Mouse (Mus musculus) ES-E14 (cell line): ENCODE results near the gene Arhgap44. TPM values are rescaled to one million over a fixed set of nuclear protein-coding genes. Genes with fewer than 3 reads are reported as not detected.

Experiments used
- DNase-seq: peaks from one replicate; pipeline ENCODE4 v3.0.0-alpha.2; 2013; ENCODE audit warnings: low read depth, low spot score
- H3K27ac ChIP-seq: 2 replicates; pipeline ENCODE4 v1.5.1; 2012; ENCODE audit warnings: low read depth, mild to moderate bottlenecking, low read length, moderate library complexity, mixed read lengths; ENCODE audit not compliant: poor library complexity, insufficient read depth, severe bottlenecking
- H3K36me3 ChIP-seq: 2 replicates; pipeline ENCODE4 v1.6.1; 2012; ENCODE audit warnings: mild to moderate bottlenecking, low read length, moderate library complexity, mixed read lengths; ENCODE audit not compliant: control insufficient read depth, poor library complexity, insufficient read depth, severe bottlenecking
- H3K4me1 ChIP-seq, 2 experiments: fragments of 150-350 bp in 1 of 2; sonication (generic) in 1 of 2; 2 replicates each; pipeline ENCODE4 v1.6.1; 2012; ENCODE audit warnings: low read length in 2 of 2, mild to moderate bottlenecking in 1 of 2, mixed read lengths in 1 of 2; ENCODE audit not compliant: control insufficient read depth in 2 of 2, insufficient read depth in 2 of 2, poor library complexity in 1 of 2
- H3K4me3 ChIP-seq, 2 experiments: fragments of 150-350 bp in 1 of 2; sonication (generic) in 1 of 2; 2 replicates each; pipeline ENCODE4 v1.5.1; 2012; ENCODE audit warnings: low read length in 2 of 2, low read depth in 1 of 2, mild to moderate bottlenecking in 1 of 2, mixed read lengths in 1 of 2; ENCODE audit not compliant: insufficient read depth in 1 of 2, poor library complexity in 1 of 2, severe bottlenecking in 1 of 2
- H3K9ac ChIP-seq: 2 replicates; pipeline ENCODE4 v1.6.1; 2012; ENCODE audit warnings: low read depth, mild to moderate bottlenecking, low read length, mixed read lengths; ENCODE audit not compliant: poor library complexity, insufficient read depth, severe bottlenecking
- H3K9me3 ChIP-seq: fragments of 150-350 bp; sonication (generic); 2 replicates; pipeline ENCODE4 v1.6.1; 2012; ENCODE audit warnings: low read depth, mild to moderate bottlenecking, low read length; ENCODE audit not compliant: control insufficient read depth, insufficient read depth
- CHD2 ChIP-seq: IDR thresholded peaks from 2 replicates; pipeline ENCODE4 v1.6.1; 2014; ENCODE audit warnings: mild to moderate bottlenecking, low read depth, low read length, inconsistent platforms
- HCFC1 ChIP-seq: IDR thresholded peaks from 2 replicates; pipeline ENCODE4 v1.6.1; 2012; ENCODE audit warnings: low read length, inconsistent platforms, borderline replicate concordance; ENCODE audit not compliant: insufficient read depth
- MAFK ChIP-seq: IDR thresholded peaks from 2 replicates; pipeline ENCODE4 v1.6.1; 2014; ENCODE audit warnings: mild to moderate bottlenecking, low read depth, low read length, inconsistent platforms; ENCODE audit not compliant: insufficient read depth
- ZC3H11A ChIP-seq: IDR thresholded peaks from 2 replicates; pipeline ENCODE4 v1.6.1; 2012; ENCODE audit warnings: low read depth, mild to moderate bottlenecking, inconsistent platforms, low read length, borderline replicate concordance
- ZNF384 ChIP-seq: IDR thresholded peaks from 2 replicates; pipeline ENCODE4 v1.6.1; 2012; ENCODE audit warnings: low read depth, low read length, inconsistent platforms
- in situ Hi-C, 2 experiments: fragments of 600-800 bp; cut with MboI; formaldehyde crosslinking; loops; one replicate each; pipeline ENCODE4 v1.15.1; 2025; ENCODE audit warnings: low sequenced_read_pairs in 2 of 2, inconsistent platforms in 1 of 2; ENCODE audit not compliant: unreplicated experiment in 2 of 2
- total RNA-seq: library from RNA; depleted of rRNA; stranded (reverse); fragments of 300-350 nt; gene quantifications from 2 replicates; pipeline ENCODE4 v1.2.3, GENCODE M21; 2012

Gene Arhgap44
- total RNA-seq, 1 experiment: 8.8 TPM

DNA sequence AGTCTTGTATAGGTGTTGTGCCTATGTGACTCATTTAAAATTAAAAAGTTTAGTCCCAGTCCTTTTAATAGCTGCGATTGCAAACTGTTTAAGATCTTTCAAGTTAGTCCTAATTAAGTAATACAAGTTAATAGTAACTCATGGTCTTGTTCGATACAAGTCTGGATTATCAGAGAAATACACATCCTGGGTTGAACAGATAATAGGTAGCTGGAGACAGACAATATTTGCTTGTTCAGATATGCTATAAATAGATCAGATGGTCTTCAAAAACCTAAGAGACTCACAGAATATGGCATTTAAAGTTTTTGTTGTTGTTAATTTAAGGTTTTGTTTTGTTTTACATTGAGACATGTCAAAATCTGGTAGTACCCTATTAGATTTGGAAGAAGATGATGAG lies 190.3 kb downstream of the Arhgap44 start:
- Histone ChIP-seq H3K4me3 (no peak overlapping the region), H3K36me3 (no peaks in the 10 kb centered on the region), H3K27ac (no peak overlapping the region), H3K9me3 (no peaks in the 10 kb centered on the region), H3K9ac (no peak overlapping the region), H3K4me1 (no peaks in the 10 kb centered on the region)
- in situ Hi-C loops: no loop called here
- no peak for TF ChIP-seq ZNF384
- no peak for TF ChIP-seq HCFC1
- no peak for TF ChIP-seq ZC3H11A
- no peak for TF ChIP-seq MAFK
- TF ChIP-seq CHD2: no peak
- DNase-seq: no peak

DNA sequence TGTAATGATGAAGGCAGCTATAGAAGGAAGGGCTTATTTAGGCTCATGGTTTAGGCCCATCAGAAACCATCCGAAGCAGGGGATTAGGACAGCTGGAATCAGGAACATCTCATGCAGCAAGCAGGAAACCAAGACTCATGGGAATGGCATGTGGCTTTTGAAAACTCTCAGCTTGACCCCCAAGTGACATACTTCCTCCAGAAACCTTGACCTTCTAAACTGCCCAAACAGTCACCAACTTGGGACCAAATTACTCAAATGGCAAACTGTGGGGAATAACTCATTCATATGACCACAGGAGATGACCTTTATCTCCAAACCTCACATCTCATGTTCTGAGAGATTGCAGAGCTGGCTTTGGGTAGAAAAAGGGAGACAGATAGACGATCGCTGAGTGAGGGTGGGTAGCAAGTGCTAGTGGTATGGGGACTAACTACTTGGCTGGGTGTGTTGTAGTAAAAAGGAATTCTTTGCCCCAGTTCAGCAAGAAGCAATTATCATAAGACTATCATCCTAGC lies 191.2 kb downstream of the Arhgap44 start:
- H3K4me1 ChIP-seq: no peaks in the 10 kb centered on the region
- H3K9me3 ChIP-seq: no peaks in the 10 kb centered on the region
- TF ChIP-seq ZC3H11A: no peak
- TF ChIP-seq CHD2: no peak
- no peak for TF ChIP-seq ZNF384
- no peak for TF ChIP-seq HCFC1
- TF ChIP-seq MAFK: no peak

DNA sequence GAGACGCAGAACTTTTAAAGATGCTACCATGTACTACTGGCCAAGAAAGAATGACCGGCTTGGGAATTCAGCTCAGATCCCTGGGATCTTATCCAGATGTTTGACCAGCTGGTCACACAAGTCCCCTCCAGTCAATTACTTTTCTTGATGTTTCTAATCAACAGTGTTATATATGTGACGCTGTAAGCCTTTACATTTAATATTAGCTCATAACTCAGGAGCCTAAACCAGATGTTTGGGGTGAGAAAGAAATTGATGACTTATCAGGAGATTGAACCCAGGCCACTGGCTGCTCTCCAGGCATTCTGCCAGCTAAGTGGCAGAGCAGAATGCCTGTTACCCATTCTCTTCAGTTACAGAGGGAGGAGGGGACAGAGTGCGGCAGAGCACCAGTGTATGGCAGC lies 193.8 kb downstream of the Arhgap44 start:
- Histone ChIP-seq H3K27ac (no peak overlapping the region), H3K4me1 (no peaks in the 10 kb centered on the region), H3K9ac (no peak overlapping the region), H3K36me3 (no peaks in the 10 kb centered on the region), H3K4me3 (no peak overlapping the region), H3K9me3 (no peaks in the 10 kb centered on the region)
- in situ Hi-C loops: no loop called here
- DNase-seq: no peak
- TF ChIP-seq CHD2 (no peak), ZC3H11A (no peak), HCFC1 (no peak), MAFK (no peak), ZNF384 (no peak)

More for the DNA sequence above, 191.2 kb downstream of the Arhgap44 start:
- Histone ChIP-seq H3K9ac (no peak overlapping the region), H3K36me3 (no peaks in the 10 kb centered on the region), H3K27ac (no peak overlapping the region), H3K4me3 (no peak overlapping the region)
- in situ Hi-C loops: no loop called here
- no peak for DNase-seq

DNA sequence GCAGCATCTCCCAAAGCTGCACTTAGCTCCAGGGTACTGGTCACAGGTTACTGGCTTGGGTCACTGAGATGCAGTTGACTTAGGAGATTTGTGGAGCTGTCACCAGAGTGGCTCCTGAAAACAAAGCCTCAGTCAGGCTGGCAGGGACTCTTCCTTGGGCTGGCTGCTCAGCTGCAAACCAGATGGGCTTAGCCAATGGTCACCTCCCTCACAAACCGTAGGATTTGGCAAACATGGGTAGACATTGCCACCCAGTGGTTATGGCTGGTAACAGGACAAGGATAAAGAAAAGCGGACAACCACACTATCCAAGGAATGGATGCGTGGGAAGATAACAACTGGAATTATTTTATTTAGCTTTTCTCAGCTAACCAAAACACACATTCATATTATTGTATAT lies 194.3 kb downstream of the Arhgap44 start:
- Histone ChIP-seq H3K4me3 (no peak overlapping the region), H3K9me3 (no peaks in the 10 kb centered on the region), H3K27ac (no peak overlapping the region), H3K9ac (no peak overlapping the region), H3K4me1 (no peaks in the 10 kb centered on the region), H3K36me3 (no peaks in the 10 kb centered on the region)
- peak; percentile 58 for DNase-seq
- TF ChIP-seq ZC3H11A: peak; percentile 80
- TF ChIP-seq CHD2: no peak
- TF ChIP-seq ZNF384: no peak
- in situ Hi-C loops: no loop called here

DNA sequence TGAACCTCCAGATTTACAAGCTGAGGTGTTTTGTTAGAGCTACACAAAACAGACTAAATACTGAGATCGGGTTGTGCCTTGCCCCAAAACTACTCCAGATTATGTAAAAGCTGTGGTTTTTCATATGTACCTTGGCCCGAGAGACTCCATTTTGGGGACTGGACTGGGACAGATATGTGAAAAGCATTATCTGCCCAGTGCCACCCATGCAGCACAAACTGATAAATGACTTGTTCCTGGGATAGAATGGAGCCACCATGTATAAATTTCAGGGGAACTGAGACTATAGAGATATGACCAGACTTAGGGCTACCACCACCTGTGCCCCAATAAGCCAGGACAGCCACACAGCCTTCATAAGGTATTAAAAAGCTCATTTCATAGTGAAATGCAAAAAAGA lies 200.1 kb downstream of the Arhgap44 start:
- no peaks in the 10 kb centered on the region for H3K36me3 ChIP-seq
- TF ChIP-seq HCFC1 (no peak), MAFK (no peak), ZNF384 (no peak), ZC3H11A (no peak), CHD2 (no peak)
- H3K27ac ChIP-seq: no peak overlapping the region
- H3K9me3 ChIP-seq: no peaks in the 10 kb centered on the region
- no peak overlapping the region for H3K9ac ChIP-seq
- DNase-seq: no peak
- no peaks in the 10 kb centered on the region for H3K4me1 ChIP-seq
- in situ Hi-C loops: no loop called here
- no peak overlapping the region for H3K4me3 ChIP-seq
